Mouse (Mus musculus) kidney, adult 2 months (tissue): ENCODE measurements around the gene B3gnt6.

Source experiments
- CTCF ChIP-seq: fragments of 200-500 bp; conservative IDR thresholded peaks from 2 replicates; pipeline ENCODE4 v1.5.1; 2011; ENCODE audit warnings: low read depth, mild to moderate bottlenecking, control low read depth, low read length, moderate library complexity, mixed read lengths; ENCODE audit not compliant: insufficient read depth, insufficient read length
- POLR2A ChIP-seq: fragments of 200-500 bp; IDR thresholded peaks from one replicate; pipeline ENCODE4 v1.6.1; 2011; ENCODE audit warnings: low read depth, low read length, control low read depth

GRCm38 (mm10) chr7:98153345-98153744 lies 45.9 kb downstream of the B3gnt6 start:
- TF ChIP-seq POLR2A (no peak), CTCF (0 out of 2 replicates have a peak, but pooled peaks have one; percentile 29)
